Comparison of ENCODE assay signal across 12 mouse cellular contexts in the genomic region with DNA sequence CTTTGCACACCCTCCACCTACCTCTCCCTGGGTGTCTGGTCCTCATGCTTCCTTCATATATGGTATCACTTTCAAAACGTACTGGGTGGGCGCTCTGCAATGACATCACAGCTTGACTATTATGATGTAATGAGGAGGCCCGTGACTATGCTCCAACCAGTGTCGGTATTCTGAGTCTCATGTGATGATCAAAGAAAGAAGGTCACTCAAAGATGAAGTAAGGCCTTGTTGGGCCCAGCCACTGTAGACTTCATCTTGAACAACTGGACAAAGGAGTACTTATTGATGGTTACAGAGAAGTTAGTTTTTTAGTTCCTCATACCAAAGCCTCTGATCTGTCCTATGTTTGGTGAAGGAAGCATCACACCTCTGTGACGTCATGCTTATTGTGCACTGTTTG. TPM values are rescaled to one million over a fixed set of nuclear protein-coding genes. Genes with fewer than 3 reads are reported as not detected.
DNase-seq lines count a peak whose midpoint lies in the region; ATAC-seq and TF ChIP-seq lines count a peak whose summit lies in the region.
"Had no signal": no experiment of that assay in that cellular context is flagged by ENCODE, and none has a peak within 500 bp of the region (broad histone marks: within the 10 kb centered on the region; RNA-seq: fewer than 3 reads in every experiment).

A gene (minus strand): TSS at position 101 of the 400 bp plus-strand sequence.

- no peak for ATAC-seq in lung, embryonic 14.5 days (ENCODE audit: insufficient read depth)
- ATAC-seq in hindbrain, embryonic 13.5 days (ENCODE audit: low FRiP score): no peak
- ATAC-seq in midbrain, embryonic 15.5 days (replicated peaks): no peak
- ATAC-seq: inflammation-experienced regulatory T-cells, adult 6 months; lung, postnatal 0 days had no signal

- H3K36me3 ChIP-seq in lung, embryonic 14.5 days (ENCODE audit: insufficient read depth): no peaks in the 10 kb centered on the region
- H3K36me3 ChIP-seq in hindbrain, embryonic 13.5 days: no peaks in the 10 kb centered on the region
- H3K36me3 ChIP-seq in midbrain, embryonic 15.5 days (replicated peaks): no peaks in the 10 kb centered on the region

- no peak for TF ChIP-seq CTCF in lung, embryonic 14.5 days (IDR thresholded peaks at IDR 0.05; ENCODE audit: low read depth)

- no peak within 1 kb of the TSS for H3K27ac ChIP-seq in lung, embryonic 14.5 days (ENCODE audit: low read depth)
- no peak within 1 kb of the TSS for H3K27ac ChIP-seq in hindbrain, embryonic 13.5 days
- no peak within 1 kb of the TSS for H3K27ac ChIP-seq in midbrain, embryonic 15.5 days

- no peaks in the 10 kb centered on the region for H3K9me3 ChIP-seq in lung, embryonic 14.5 days (ENCODE audit: low read depth, low read length)
- no peaks in the 10 kb centered on the region for H3K9me3 ChIP-seq in hindbrain, embryonic 13.5 days
- no peaks in the 10 kb centered on the region for H3K9me3 ChIP-seq in midbrain, embryonic 15.5 days

- peaks cover 6% of the 10 kb centered on the region; the same call in 1 of the 2 replicates for H3K27me3 ChIP-seq in lung, embryonic 14.5 days (ENCODE audit: insufficient read depth, low read length)
- no peaks in the 10 kb centered on the region for H3K27me3 ChIP-seq in hindbrain, embryonic 13.5 days
- no peaks in the 10 kb centered on the region for H3K27me3 ChIP-seq in midbrain, embryonic 15.5 days (replicated peaks)

- intact Hi-C loops in gastrocnemius, postnatal 14 days (cut with DNase I; ENCODE audit: low total_unique reads): no loop called here

- no peak within 1 kb of the TSS for H3K4me3 ChIP-seq in lung, embryonic 14.5 days (ENCODE audit: low read depth, low read length)
- no peak within 1 kb of the TSS for H3K4me3 ChIP-seq in hindbrain, embryonic 13.5 days
- no peak within 1 kb of the TSS for H3K4me3 ChIP-seq in midbrain, embryonic 15.5 days

- DNase-seq in adrenal gland, adult 18-20 months (ENCODE audit: low spot score in 2 of 2): no peak
- no peak for DNase-seq in adrenal gland, postnatal 14 days
- no peak for DNase-seq in lung, embryonic 14.5 days
- DNase-seq in lung, postnatal 36 days: no peak
- no peak for DNase-seq in kidney, adult 11 months
- DNase-seq in gastrocnemius, postnatal 14 days: no peak
- DNase-seq: cerebellum, adult 11-12 months; right cerebral cortex, postnatal 14 days had no signal

- H3K4me2 ChIP-seq in lung, embryonic 14.5 days: no peak within 1 kb of the TSS
- no peak within 1 kb of the TSS for H3K4me2 ChIP-seq in hindbrain, embryonic 13.5 days
- H3K4me2 ChIP-seq in midbrain, embryonic 15.5 days: no peak within 1 kb of the TSS

- WGBS in lung, embryonic 14.5 days: 86% methylated on average over 5 of the region's 5 CpGs
- WGBS in hindbrain, embryonic 13.5 days: 92% methylated on average over 5 of the region's 5 CpGs
- WGBS in midbrain, embryonic 15.5 days: 92% methylated on average over 5 of the region's 5 CpGs

- no peaks in the 10 kb centered on the region for H3K4me1 ChIP-seq in lung, embryonic 14.5 days (ENCODE audit: insufficient read depth)
- peaks cover 7% of the 10 kb centered on the region for H3K4me1 ChIP-seq in hindbrain, embryonic 13.5 days (replicated peaks)
- peaks cover 8% of the 10 kb centered on the region for H3K4me1 ChIP-seq in midbrain, embryonic 15.5 days

- no peak within 1 kb of the TSS for H3K9ac ChIP-seq in lung, embryonic 14.5 days
- H3K9ac ChIP-seq in hindbrain, embryonic 13.5 days: no peak within 1 kb of the TSS
- H3K9ac ChIP-seq in midbrain, embryonic 15.5 days: no peak within 1 kb of the TSS

RNA-seq across cellular contexts. Expression of the gene that starts here (rescaled TPM):
- total RNA-seq in adrenal gland, adult 18-20 months (2021): 10 to 100 TPM; 12.8 to 15.6 TPM
- total RNA-seq in adrenal gland, postnatal 14 days (2021): 9.6 and 10.9 TPM in 2 replicates
- polyA plus RNA-seq in lung, embryonic 14.5 days (2014; fragmentation: Nextera tagmentation; extraction: Ambion mirVana): 10.4 and 13.2 TPM in 2 replicates
- polyA plus RNA-seq in hindbrain, embryonic 13.5 days (2015; fragmentation: Nextera tagmentation; extraction: Ambion mirVana): 10.3 and 13.8 TPM in 2 replicates
- 13.6 and 14.5 TPM in 2 replicates for polyA plus RNA-seq in midbrain, embryonic 15.5 days (2015; fragmentation: Nextera tagmentation; extraction: Ambion mirVana)
- 1 to 10 TPM; 6.1 to 8.1 TPM for total RNA-seq in gastrocnemius, postnatal 14 days (2021)
